Mouse (Mus musculus): ENCODE results near the gene Olfr1475.
"Not testable (repeated sequence)": the region's sequence is repeated elsewhere in the genome, so short reads cannot be mapped to it uniquely, and the experiment has no call there.

Gene Olfr1475

DNA sequence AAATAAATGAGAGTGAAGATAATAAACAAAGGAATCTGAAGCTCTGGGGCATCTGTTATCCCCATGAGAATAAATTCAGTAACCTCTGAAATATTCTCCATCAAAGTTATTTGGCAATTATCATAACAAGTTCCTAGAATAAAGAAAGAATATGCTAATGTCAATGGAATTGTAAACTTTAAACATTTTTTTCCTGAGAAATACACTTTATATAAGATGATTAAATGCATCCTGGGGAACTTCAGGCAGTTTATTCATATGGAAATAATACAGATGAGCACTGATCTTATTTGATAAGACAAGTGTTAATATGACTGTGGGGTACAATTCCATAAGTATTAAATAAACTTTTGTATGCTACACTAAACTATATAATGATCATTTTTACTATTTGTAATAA is at the start of gene Olfr1475:
TSS of gene Olfr1475 (minus strand) at position 101 of the 400 bp plus-strand sequence.
- no peak for DNase-seq

- no peak for DNase-seq
Observed at GRCm38 (mm10) chr19:13527613-13528012, 47.6 kb upstream of the Olfr1475 start, which contains the start of gene Olfr1480. Gene Olfr1480, plus strand, starts transcription at chr19:13527913.

DNA sequence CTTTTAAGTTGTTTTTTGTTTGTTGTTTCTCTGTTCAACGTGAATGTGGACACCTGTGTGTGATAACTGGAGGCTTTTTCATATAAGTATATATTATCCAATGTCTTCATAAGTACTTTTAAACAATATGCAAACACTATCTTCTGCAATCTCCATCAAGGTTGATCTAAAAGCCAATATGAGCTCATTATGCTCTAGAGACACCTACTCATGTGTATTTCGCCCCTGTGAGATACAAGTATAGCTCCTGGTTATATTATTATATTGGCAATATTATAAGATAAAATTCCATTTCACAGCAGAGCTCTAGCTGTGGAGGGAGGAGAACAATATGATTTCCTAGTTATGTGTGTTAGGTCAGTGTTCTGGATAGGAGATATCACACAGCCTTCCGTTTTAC is 20.2 kb upstream of the Olfr1475 start, which contains the start of gene Olfr1477:
TSS of gene Olfr1477 (plus strand) at position 301 of the 400 bp plus-strand sequence.
- DNase-seq = no peak

GRCm38 (mm10) chr19:13469265-13469664 is 10.7 kb downstream of the Olfr1475 start, which contains the start of gene Olfr1474:
Gene Olfr1474, plus strand, starts transcription at chr19:13469565.
- not testable (repeated sequence) for DNase-seq

- DNase-seq = no peak
Observed at GRCm38 (mm10) chr19:13455986-13456385, 24.0 kb downstream of the Olfr1475 start, which contains the start of gene Olfr1472. Gene Olfr1472, minus strand, starts transcription at chr19:13456086.

DNA sequence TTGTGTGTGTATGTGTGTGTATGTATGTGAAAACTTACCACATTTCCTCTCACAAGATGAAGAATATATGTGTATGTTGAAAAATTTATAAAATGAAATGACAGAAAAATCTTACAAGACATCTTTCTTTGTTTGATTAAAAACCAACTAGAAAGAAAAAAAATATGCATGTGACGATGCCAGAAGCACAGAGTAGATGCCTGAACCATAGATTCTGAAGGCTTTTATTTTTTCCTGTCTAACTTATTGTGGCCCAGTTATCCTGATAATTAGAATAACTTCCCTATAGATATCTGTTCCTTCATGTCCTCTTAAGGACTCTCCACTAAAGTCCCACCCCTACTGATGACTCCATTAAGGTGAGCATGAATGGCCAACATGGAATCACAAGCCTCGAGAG is 36.9 kb downstream of the Olfr1475 start, which contains the start of gene Olfr1471:
TSS of gene Olfr1471 (plus strand) at position 301 of the 400 bp plus-strand sequence.
- DNase-seq = not testable (repeated sequence)

All from liver (tissue).